Mouse (Mus musculus): ENCODE measurements around the gene Slx4ip.

The Slx4ip gene

DNA sequence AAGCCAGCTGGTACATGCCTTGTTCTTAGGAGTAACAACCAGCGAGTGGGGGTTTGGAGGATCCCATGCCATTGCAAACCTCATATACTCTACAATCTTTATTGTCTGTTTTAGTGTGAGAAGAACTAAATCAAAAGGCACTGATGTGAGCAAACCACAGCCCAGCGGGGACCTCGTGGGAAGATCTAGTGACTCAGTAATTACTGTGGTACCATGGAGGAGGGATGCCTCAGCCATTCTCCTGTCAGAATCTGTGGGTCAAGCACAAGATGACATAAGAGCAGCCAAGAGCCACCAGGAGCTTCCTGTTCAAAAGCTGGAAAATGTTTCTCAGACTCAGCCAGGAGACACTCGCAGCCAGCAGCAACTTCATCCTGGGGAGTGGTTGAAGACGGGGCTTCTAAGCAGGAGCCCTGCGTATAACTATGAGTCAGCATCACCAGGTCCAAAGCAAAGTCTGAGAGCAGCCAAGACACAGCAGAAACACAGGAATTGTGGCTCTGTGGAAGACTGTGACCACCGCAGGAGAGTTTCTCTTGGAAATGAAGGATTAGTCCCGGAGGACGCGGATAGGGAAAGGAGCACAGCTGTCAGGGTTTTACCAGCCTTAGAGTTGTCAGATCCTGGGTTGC, 176.6 kb downstream of the Slx4ip start:
- DNase-seq, result no peak

DNA sequence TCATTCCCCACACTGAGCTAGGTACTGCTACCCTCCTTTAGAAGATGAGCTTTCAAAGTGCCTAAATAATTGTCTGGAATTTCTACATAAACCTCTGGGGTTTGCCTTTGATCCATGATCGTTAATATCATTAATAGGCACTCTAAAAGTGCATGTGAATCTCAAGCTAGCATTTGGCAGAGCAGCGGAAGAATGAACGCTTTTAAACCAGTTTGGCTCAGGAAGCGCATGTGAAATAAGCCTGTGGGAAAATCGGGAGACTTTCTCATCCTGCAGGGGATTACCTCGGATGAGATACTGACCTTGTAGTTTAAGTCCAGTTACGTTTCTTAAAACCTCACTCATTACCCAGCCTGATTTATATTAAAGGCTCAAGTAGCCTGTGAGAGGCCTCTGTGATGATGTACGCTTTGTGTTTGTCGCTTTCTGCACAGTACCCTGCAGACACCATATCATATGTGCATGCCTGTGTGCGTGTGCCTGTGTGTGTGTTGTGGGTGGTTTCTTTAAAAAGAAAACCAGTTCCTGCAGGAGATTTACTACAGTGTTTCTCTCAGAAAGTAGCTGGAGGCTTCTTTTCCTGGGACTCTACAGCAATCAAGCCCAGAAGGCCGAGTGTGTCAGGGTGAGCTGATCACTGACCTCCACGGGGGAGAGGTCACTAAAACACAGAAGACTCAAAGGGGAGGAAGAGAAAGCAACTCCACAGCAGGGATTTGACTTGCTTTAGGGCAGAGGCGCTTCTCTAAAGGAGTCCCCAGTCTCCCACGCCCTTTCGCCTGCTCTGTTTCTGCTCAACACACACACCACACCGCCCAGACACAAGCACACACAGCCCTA, 182.7 kb downstream of the Slx4ip start:
- peak; percentile 56 for DNase-seq

DNA sequence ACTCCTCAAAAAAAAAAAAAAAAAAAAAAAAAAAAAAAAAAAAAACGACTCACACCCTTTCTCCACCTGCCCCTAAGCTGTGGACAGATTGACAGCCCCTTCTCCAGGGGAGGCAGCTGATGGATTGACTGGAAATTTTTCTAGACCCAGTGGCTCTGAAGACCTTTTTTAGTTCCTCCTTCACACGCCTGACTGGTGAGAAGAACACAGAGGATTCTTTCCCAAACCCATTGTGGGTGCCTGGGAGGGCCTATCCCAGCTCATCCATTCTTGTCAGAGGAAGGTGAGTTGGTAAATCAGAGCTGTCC, 183.2 kb downstream of the Slx4ip start:
- no peak for DNase-seq

DNA sequence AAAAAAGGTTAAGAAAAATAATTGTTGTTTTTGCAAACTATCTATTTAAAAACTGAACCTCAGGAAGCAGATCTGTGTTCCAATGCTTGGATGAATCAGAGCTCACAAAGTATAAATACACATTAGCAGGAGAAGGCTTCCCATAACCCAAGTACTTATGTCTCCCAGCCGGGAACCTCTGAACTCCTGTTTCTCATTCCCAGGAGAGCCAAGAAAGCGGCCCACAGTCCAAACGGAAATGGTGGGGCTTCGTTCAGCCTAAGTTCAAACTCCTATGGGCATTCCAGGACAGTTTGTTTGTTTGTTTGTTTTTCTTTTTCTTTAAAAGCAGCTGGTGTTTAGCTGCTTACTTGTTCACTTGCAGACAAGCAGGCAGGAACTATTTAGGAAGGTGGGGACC, 187.8 kb downstream of the Slx4ip start:
- no peak for DNase-seq

DNA sequence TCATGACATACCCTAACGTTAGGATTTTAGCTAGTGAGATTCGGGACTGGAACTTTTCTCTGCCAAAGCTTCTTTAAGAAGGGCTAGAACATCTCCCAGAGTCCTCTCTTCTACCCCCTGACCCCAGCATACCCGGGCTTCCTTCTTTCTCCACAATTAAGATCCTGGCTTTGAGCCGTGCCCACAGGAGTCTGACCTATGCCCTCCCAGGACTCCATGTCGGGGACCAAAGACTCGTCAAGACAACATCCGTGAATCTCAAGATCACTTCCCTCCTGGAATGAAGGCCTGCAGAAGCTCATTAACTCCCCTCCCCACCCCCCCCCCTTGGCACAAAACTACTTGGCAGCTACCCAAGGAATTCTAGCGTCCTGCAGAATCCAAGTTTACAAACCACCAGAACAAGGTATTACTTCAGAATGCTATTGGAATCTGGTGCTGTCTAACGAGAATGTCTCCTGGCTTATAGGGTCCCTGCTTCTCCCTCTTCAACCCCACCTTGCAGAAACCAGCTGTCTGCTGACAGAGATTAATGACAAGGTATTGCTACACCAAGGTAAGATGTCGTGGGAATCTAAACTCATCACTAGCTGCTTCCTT, 188.8 kb downstream of the Slx4ip start:
- no peak for DNase-seq

DNA sequence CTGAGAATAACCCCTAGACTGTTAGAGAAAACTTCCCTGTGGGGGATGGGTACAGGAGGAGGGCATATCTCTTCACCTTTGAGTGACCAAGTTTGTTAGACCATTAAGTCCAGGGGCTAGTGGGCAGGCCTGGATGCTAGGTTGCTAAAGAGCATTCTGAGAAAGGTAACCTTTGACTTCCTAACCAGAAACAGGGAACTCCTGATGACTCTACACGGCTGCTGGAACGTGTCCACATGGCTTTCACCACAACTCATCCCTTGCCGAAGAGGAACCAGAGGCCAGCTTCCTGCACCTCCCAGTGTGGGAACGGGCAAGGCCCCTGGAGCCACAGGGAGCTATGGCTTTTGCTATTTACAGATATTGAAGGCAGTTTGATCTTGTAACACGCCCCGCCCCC, 189.4 kb downstream of the Slx4ip start:
- no peak for DNase-seq

DNA sequence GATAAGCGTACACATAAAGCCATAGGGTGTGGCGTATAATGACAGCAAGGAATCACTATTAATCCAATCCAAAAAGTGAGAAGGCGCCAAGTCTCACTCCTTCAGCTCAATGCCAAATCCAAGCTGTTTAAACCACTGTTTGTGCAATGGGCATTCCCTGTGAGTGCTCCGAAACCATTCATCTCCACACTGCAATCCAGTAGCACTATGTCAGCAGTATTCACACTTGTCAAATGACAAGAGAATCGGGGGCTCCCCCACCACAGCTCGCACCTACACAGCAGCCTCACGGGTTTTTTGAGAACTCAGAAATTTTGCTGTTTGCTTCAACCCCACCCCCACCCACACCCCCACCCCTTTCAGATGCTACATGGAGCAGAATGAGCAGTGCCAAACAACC, 190.0 kb downstream of the Slx4ip start:
- DNase-seq, result no peak

DNA sequence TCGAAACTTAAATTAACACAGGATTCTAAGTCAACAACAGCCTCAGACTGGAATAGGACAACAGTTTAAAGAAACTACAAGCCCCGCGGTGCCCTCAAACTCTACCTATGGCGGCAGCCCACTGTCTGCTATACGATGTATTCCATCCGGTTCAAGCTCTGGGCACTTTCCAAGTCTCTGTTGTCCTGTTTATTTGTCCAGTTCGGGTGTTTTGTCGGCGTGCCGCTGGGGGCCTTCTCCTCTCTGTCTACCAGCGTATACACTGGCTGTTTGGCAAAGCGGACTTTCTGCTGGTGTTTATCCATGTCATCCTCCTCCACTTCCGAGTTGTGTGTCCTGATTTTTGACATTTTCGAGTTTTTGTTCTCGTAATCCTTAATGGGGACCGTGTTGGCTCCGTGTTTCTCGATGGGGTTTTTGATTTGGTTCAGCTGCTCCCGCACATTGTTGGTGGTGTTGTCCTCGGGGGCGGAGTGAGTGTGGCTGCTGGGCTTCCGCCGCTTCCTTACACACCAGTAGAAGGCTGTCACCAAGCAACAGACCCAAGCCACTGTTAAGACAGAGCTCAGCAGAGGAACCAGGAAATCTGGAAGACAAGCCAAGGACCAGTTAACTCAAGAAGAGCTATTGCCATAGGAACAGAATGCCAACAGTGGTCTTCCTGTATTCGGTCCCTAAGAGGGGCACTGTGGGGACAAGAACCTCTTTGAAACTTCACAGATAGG, 192.0 kb downstream of the Slx4ip start:
- no peak for DNase-seq

DNA sequence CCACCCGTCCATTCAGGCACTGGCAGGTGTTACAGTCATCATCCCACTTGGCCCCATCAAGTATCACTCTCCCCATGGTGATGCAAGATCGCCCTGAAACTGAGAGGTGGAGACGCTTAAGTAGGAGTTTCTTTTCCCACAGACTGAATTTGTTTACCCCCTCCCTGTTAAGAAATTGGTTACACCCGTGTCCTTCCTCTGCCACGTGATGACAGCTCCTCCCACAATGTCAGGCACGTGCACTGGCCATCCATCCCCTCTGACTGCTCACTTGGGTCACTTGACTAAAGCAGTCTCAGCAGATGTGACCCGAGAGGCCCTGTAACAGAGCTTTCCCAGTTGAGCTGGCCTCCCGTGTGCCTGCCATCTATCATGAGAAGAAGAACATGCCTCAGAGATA, 194.2 kb downstream of the Slx4ip start:
- DNase-seq, result no peak

DNA sequence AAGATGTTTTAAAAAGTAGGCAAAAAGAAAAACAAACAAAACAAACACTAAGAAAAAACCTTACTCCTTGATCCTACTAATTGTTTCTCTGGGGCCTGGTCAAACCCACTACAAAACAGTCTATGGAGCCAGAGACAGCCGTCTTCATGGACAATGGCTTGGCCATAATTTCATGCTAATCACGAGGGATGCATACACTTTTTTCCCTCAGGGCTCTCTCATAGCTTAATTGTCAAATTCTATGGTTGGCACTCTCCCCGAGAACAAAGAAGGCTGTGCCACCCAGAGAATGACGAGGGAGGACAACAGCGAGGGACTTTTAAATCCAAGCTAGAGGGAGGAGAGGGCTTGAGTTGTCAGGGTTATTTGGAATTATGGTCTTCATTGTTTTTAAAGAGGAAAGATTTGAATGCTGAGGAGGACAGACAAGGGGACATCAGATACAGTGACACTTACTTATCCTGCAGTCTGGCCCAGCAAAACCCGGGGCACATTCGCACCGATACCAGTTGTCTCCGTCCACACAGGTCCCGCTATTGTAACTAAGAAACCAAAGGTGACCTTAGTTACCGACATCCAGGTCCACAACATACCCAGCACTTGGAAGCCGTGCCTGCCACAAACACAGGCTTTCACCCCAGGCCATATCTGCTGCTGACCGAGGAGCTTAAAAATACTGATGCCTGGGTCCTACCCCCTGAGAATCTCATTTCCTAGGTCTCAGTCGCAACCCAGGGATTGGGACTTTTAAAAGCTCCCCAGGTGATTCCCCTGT, 195.8 kb downstream of the Slx4ip start:
- no peak for DNase-seq

DNA sequence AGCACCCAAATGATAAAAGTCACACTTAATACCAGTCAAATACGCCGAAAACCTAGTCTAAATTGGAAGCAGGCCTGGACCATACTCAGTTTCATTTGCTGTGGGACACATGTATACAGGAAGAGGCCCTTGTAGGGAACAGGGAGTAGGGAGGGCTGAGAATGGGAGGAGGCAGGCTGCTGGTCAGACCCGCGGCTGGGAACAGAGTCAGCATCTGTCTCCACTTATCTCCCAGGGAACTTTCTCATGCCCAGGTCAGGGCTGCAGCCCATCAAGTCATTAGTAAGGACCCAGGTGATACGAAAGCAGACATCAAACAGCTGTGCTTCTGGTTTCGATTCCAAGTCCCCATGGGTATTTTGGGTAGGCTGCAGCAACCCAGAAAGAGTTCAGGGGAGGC, 196.7 kb downstream of the Slx4ip start:
- DNase-seq, result peak; percentile 75

DNA sequence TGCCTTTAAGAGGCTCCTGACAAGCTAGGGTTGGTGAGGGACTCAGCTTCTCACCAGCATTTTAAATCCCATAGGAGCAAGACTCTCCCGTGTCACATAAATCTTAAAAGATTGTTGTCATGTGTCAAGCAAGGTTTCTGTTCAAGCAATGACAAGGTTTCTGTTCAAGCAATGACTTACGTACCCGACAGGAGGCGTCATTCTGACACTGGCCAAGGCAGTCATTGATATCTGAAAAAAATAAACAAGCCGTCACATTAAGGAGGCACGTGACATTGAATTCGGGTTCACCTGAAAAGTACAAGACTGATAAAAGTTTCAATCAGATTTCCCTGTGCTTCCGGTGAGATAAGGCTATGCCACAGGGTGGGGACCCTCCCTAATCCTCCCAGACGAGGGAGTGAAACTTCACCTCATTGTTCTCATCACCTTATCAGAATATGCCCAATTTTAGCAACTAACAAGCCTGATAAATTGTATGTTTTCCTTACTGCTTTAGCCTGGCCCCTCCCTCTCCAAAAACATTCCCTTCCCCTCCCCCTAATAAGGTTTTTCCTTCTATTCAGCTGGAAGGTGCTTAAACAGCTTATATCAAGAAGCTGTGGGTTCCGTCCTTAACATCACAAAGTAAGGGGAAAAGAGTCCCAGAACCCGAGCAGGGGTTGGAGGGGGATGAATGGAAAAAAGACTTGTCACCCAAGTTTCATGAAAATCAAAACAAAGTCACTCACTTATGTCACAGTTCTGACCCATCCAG, 200.9 kb downstream of the Slx4ip start:
- no peak for DNase-seq

DNA sequence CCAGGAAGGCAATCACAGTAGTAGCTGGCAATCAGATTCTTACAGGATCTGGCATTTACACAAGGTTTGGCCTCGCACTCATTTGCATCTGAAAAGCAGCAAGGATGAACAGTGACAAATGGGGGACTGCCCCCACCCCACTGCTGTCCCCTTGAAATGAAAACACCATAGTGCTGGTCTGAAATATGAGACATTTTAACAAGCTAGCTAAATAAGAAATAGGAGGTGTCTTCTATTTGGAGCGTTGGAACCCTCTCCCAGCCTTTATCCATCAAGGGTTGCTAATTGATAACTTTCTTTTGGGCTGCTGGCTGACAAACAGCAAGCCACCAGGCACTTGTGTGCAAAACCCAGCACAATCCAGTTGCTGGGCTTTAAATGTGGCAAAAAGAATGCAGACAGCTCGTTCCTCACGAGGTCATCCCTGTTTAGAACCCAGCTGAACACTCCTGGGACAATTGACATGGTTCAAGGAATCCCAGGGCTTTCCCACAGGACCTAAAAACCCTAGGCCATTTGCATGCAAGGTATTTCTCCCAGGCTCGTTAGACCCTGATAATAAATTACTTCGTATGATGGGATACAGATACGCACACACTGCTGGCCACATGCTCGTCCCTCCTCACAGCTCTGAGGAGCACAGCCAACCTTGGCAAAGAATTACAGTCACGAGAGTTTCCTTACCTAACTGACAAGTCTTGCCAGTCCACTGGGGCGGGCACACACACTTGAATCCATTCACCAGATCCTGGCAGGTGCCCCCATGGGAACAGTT, 201.7 kb downstream of the Slx4ip start:
- DNase-seq, result no peak

DNA sequence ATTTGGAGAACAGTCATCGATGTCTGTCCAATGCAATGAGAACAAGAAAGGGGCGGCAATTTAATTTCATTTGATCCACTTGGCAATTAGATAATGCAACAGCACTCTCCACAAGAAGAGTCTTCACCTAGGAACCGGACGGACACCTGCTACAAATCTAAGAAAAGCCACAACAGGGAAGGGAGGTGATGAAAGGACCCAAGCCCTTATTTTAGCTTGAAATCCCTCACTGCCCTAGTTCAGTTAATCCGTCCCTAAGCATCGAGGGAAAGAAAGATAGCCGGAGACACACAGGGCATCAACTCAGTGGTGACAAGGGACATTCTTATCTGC, 202.2 kb downstream of the Slx4ip start:
- no peak for DNase-seq

DNA sequence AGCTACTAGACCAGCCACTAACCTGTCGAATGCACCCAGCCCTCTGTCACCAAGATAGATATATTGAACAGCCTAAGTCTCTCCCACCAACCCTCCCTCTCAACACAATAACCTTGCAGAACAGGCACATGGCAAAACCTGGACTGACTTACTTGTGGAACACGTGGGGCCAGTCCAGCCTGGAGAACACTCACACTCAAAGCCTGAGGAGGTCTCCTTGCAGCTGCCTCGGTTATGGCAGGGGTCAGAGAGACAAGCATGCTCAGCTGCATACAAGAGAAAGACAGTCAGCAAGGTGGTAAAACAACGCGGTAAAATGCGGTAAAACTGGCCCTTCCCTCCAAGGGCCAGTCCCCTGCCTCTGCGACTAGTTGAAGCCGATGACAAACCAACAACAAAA, 203.3 kb downstream of the Slx4ip start:
- DNase-seq, result no peak

DNA sequence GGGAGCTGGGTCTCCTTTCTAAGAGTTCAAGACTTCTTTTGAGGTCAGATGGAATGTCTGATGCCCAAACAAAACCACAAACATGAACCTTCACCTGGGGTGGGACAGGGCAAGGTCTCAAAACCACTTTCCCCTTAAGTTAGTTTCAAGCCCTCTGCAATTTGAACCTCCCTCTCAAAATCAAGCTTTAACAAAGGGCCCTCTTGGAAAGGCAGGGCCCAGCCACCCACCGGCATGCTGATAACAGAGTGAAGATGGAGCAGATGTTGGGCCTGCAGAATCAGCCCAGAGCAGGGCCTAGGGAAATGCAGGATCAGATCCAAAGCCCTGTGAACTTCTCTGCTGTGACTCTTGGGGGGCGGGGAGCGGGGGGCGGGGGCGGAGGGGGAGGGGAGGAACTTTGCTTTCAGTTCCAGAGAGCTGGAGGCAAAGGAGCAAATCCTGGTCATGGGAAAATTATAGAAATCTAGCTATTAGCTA, 206.0 kb downstream of the Slx4ip start:
- DNase-seq, result no peak

DNA sequence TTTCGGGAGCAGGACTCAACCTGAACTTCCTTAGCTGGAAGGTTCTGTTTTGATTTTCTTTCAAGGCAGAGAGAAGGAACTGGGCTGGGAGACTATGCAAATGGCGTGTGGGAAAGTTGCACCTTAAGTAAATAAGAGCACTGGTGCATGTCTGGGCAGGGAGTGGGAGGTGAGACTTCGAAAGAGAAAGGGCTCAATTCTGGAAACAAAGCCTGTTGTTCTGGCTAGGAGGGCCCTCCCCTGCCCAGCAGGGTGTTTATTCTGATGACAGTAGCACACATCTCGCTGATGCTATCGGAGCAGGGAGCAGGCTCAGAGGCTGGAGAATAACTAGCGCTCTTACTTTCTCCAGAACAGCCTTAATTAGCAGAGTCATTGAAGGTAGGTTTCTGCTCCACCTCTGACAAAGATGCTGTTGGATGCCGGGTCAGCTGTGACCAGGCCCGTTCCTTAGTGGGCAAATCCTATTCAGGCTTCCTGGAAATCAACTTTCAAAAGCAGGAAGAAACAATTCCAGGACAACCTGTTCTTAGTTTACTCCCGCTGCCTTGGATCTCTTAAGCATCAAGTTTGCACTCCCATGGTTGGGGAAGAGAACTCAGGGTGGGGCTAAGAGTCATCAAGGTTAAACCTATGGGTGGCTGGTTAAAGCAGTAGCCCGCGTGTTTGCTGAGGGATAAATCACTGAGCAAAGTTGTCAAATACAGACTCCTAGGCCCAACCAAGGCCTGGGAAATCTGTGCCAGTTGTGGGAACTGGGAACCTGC, 207.4 kb downstream of the Slx4ip start:
- no peak for DNase-seq

DNA sequence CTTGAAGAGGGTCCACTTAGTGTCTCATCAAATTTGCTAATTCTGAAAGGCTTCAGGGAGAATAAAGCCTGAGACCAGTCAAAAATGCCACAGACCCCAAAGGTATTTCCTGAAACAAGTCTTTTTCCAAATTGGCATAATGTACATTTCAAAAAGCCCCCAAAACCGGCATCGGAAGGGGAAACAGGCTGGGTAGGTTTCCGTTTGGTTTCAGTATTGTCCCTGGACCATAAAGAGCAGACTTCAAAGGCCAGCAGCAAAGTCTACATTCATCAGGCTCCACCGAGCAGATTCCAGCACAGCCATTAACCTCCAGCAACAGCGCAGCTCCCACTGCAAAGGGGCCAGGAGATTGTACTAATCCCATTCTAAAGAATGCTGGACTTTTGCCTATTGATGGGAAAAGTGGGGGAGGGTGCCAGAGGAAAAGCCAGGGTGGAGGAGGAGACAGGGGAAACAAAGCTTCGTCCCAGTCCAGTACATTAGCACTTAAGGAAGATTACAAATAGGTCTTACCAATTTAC, 208.3 kb downstream of the Slx4ip start:
- DNase-seq, result peak; percentile 66

DNA sequence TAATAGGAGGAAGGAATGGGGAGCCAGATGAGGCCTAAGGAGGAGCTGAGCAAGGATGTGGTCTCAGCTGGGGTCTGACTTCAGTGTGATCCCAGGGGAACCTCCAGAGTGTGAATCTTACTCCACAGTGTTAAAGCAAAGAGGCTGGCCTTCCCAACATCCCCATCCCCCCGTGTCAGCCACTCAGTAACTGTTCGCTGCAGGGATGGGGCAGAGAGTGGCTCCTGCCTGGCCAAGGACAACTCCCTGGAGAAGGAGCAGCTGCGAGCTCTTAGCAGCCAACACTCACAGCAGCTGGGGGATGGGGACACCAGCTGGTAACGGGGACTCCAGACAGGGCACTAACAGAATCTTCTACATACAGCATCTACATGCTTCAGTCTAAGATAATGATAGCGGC, 210.1 kb downstream of the Slx4ip start:
- DNase-seq, result peak; percentile 64

DNA sequence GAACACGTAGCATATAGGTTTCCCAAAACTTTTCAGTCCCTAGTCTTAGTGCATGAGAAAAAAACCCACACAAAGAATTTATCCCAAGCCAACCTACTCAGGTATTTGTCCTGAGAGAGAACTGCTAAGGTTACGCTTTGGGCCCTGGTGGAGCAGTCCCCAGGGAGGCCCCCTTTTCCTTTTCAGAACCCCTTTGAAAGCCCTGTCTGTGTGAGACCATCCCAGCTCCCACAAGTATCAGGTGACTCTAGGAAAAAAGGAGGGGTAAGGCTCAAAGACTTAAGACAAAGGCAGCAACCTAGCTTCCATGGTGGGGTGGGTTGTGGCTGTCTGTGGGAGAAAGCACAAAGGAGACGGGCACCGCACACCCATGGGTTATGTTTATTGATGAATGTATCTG, 216.2 kb downstream of the Slx4ip start:
- DNase-seq, result no peak

All from embryo, embryonic 11 days (tissue).